Mouse (Mus musculus) kidney, postnatal 25 days (tissue): ENCODE measurements at regions not wholly inside any gene's neighbourhood (a gene's known extent, or its start where the extent isn't known, plus 50 kb on each side); places are given as distances from the start of the nearest gene placed in this dataset.

Experiments
- DNase-seq, 2 experiments: peaks; one replicate each; pipeline ENCODE4 v3.0.0; 2021; ENCODE audit warnings: mixed read lengths in 2 of 2

GRCm38 (mm10) chr1:73418196-73418595 is 402.5 kb upstream of the Tnp1 start:
- DNase-seq = no peak

DNA sequence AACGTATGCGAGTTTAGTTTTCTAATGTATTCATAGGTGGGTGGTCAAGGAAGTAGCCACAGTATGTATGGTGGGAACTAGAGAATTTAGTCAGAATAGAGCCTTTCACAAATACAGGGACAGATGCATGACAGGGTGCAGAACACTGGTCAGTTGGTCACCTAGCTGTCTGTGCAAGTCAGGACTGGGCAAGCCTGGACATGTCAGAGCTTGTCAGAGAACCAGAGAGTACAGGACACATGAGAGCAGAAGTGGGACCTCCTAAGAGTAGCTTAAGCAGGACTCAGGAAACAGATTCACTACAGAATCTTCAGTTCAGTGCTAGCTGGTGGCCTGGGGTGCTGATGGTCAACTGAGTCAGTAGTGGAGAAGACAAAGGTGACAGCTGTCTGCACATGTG is 395.7 kb upstream of the Tnp1 start:
- no peak for DNase-seq

DNA sequence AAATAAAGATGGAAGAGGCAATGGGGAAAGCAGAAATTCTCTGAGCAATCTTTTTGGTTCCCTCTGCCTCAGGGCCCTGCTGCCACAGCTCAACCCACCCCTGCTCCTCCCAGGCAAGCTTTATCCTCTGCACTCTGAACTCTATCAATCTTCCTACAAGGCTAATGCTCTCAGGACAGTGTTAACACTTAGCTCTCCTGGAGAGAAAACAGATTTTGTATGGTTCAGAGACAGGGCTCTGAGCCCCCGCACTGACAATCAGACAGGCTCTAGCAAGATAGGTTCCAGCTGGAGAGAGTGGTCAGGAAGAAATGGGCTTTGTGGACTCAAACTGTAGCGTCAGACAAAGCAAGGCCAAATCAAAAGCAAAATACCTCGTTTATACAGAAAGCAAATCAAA is 383.5 kb upstream of the Tnp1 start:
- no peak for DNase-seq

DNA sequence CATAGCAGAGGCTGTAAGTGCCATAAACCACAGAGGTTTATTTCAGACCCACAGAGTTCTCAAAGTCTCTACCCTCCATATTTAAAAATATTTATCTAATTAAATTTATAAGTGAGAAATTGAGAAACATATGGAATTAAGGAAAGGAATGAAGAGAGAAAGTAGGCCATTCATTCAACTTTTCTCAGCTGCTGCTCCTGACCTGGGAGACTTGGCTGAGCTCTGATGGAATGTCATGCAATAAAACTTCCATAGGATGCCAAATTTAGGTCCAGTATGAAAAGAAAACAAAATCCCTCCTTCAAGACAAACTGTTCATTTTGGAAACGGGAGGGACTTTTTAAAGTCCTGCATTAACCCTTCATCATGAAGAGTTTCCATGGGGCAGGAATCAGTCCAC is 379.3 kb upstream of the Tnp1 start:
- DNase-seq = no peak

DNA sequence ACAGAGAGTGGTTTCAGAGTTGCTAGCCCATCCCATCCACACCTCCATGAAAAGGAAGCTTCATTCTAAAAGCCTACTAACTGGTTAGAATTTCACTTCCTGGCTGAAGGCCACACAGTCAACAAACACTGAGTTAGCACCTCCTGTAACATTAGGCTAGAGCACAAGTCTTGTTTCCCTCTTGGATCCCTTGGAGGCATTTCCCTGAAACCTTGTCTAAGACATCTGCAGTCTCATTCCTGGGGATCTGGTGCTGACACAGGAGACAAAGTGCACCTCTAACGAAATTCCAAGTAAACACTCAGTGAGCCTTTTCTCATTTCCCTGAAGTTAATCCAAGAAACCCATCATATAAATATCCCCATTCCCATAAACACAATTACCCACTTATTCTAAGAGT is 378.8 kb upstream of the Tnp1 start:
- no peak for DNase-seq

DNA sequence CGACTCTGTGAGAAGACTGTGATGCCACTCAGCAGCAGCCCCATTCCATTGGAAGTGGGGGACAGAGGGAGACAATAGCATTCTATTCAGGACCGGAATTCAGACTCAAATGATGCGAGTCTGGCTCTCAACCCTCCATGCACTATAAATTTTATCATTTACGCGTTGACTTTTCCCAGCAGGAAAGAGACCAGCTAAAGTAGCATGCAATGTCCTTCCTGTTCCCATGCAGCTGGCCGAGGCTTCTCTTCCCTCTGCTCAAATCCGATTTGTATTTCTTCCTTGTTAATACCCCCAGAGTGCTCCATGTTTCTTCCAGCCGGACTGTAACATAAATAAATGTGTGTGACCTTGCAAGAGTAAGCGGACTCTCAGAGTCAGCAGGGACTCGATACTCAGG is 376.4 kb upstream of the Tnp1 start:
- DNase-seq = no peak

GRCm38 (mm10) chr1:73389976-73390375 is 374.3 kb upstream of the Tnp1 start:
- DNase-seq = no peak

GRCm38 (mm10) chr1:73389174-73389573 is 373.5 kb upstream of the Tnp1 start:
- DNase-seq = no peak

GRCm38 (mm10) chr1:73381578-73381977 is 365.9 kb upstream of the Tnp1 start:
- DNase-seq = no peak

DNA sequence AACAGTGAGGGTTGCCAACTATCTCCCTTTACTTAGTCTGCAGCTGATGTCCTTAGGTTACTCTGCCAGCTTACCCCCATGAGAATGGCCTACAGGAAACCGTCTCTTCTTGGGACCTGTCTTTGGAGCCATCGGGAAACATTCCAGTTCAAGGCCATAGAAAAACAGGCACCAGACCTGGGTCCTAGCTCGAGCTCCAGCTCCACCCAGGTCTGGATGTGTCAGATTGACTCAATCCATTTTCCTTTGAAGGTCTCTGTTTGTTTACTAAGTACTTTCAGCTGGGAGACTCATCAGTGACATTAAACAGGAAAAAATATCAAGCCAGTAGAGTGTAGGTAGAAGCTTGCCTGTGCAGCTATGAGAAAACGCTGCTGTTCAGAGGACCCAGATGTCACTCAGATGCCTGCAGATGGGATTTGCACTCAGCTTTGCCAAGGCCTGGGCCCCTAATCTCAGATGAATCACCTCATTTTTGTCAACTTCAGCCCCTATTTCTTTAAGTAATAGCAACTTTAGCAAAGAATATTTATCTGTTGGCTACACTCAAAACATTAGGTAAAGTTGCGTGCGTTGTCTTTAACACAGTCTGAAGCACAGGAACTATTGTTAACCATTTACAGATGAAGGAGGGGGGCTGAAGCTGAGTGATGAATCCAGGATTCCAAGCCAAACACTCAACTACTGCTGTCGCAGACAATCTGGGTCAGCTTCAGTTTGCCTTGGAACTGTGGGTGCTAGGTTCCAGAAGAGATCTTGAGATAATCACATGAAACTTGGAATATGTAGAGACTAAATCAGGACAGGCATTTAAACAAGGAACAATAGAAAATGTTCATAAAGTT is 359.0 kb upstream of the Tnp1 start:
- peak; percentile 34 to 39 for DNase-seq

GRCm38 (mm10) chr1:73368222-73368621 is 352.5 kb upstream of the Tnp1 start:
- DNase-seq = peak; percentile 18 to 47

GRCm38 (mm10) chr1:73365842-73366241 is 350.1 kb upstream of the Tnp1 start:
- DNase-seq = no peak

GRCm38 (mm10) chr1:73364300-73364683 is 348.6 kb upstream of the Tnp1 start:
- DNase-seq = no peak

DNA sequence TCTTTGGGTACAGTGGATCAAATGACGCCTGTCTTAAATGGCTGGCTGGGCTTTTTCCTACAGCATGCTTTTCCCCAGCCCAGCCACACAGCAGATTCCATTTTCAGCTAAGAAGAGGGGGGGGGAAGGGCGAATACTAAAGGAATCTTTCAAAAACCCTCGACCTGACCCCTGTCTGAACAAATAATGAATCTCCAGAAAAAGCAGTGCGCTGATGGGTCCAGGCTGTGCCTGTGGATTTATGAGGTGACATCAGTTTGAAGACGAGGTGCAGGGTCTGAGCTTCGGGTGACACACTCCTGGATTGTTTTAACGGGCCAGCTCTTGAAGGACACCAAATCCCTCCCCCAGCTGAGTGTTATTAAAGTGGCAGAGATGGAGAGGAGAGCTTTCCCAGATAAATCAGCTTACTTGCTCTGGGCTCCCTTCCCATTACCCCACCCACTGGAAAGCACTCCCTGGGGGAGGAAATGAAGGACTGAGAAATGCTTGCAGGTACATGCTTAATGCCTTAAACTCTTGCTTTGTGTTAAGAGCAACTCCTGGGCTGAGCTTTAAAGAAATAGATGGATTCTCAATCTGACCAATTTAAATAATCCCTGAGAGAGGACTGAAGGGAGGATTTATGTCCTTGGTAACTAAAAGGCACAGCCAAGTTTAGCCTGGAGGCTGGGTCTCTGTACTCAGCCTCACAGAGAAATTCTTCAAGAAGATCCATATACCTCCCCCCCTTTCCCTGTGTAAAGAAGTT is 348.0 kb upstream of the Tnp1 start:
- DNase-seq = peak; percentile 25 to 37

GRCm38 (mm10) chr1:73362122-73362521 is 346.4 kb upstream of the Tnp1 start:
- peak; percentile 77 to 85 for DNase-seq

DNA sequence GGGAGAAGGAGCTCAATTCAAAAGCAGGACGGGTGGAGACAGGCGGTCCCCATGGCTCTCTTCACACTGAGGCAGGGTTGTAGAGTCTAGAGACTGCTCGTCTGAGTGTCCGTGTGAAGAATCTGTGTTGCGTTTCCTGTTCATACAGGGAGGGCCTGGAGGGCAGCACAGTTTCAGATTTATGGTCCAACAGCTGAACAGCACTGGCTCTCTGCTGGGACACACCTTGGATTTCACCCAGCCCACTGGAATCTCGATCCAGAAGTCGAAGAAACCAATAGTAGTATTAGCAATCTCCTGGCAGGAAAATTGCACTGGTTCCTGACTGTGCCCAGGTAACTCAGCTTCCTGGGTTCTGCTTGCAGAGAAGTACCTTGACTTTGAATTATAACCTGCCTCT is 345.6 kb upstream of the Tnp1 start:
- no peak for DNase-seq

GRCm38 (mm10) chr1:73354447-73354846 is 338.7 kb upstream of the Tnp1 start:
- no peak for DNase-seq

GRCm38 (mm10) chr1:73348476-73348875 is 332.8 kb upstream of the Tnp1 start:
- no peak for DNase-seq

- no peak for DNase-seq
Measured at GRCm38 (mm10) chr1:73344587-73344986, 328.9 kb upstream of the Tnp1 start.

DNA sequence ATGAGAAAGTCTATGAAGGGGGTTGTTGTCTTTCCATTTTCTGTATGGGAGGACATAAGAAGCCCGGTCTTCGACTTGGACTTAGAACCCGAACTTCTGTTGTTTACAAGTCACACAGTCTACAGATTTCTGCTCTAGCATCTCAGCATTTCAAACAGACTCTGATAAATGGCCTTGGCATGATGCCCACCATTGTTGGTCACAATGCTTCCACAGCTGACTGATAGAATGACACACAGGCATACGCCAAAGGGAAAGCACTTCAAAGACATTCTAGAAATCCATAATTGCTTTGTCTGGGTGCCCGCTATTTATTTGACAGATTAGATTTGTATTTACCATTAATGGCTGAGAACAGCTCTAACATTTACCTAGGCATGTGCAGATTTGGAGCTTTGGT is 326.2 kb upstream of the Tnp1 start:
- peak; percentile 43 to 53 for DNase-seq

DNA sequence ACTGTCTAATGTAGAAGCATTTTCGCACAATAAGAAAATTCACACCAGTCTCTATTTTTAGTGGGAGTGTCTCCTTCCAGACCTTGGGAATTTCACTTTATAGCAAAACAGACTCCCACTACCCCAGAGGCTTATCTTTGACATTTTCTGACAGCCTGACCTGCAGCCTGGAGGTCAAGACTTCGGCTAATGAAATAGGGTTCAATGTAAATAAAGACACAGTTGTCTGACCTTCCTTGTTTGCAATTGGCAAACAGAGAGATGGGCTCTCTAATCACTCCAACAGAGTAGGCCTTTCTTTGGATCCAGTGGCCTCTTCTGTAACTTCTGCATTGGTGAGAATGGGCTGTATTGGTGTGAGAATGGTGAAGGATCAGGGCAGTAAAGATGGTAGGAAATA is 321.7 kb upstream of the Tnp1 start:
- DNase-seq = no peak

DNA sequence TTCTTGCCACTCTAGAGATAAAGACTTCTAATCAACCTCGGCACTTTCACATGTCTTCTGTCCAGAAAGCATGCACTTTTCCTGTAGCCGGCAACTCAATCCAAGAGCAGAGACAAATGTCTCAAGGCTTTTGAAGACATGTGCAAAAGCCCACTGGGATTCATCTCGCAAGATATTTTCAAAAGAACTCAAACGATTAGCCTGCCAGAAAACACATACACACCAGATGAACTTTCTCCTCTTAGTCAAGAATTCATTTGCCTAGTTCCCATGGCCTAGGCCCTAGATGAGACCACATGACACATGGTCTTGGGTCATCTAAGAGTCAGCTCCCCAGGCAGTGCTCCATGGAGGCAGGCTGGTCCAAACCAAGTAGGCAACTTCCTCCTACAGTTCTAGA is 293.8 kb upstream of the Tnp1 start:
- DNase-seq = no peak

GRCm38 (mm10) chr1:73308420-73308819 is 292.7 kb upstream of the Tnp1 start:
- no peak for DNase-seq

DNA sequence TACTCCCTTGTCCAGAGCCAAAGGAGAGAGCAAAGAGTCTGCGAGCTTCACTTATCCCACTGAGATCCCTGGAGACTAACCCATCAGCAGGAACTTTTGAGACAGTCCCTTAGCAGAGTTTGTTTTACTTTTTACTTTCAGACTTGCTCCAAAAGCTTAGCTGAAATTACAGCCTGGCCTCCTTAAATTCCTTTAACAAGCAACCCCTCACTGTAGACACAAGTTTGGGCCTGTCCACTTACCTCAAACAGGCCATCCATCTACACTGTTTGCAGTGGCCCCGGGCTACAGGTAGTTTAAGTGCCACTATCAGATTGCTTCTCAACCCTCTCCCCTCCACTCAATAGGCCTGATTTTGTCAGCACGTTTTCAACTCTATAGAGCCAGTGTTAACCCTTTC is 291.5 kb upstream of the Tnp1 start:
- DNase-seq = no peak
